Mouse (Mus musculus) CH12.LX (cell line): ENCODE results near the gene Slc25a19. TPM values are rescaled to one million over a fixed set of nuclear protein-coding genes. Genes with fewer than 3 reads are reported as not detected.

Source experiments
- DNase-seq: peaks from one replicate; pipeline ENCODE4 v3.0.0-alpha.2; 2013; ENCODE audit errors: extremely low read depth
- H3K27ac ChIP-seq: 2 replicates; pipeline ENCODE4 v1.5.1; 2012; ENCODE audit warnings: low read depth, mild to moderate bottlenecking, control low read depth, moderate library complexity; ENCODE audit not compliant: insufficient read depth
- H3K27me3 ChIP-seq: replicated peaks from 2 replicates; pipeline ENCODE3; 2012; ENCODE audit warnings: inconsistent platforms
- H3K36me3 ChIP-seq, 2 experiments: replicated peaks in 1 of 2; 2 replicates each; pipeline versions ENCODE3 to v1.6.1; 2012; ENCODE audit warnings: inconsistent platforms in 1 of 2, low read length in 1 of 2, mild to moderate bottlenecking in 1 of 2, mixed read lengths in 1 of 2, moderate library complexity in 1 of 2; ENCODE audit not compliant: control insufficient read depth in 1 of 2, insufficient read depth in 1 of 2
- H3K4me1 ChIP-seq, 2 experiments: 2 replicates each; pipeline ENCODE4 v1.6.1; 2012; ENCODE audit warnings: inconsistent platforms in 1 of 2, moderate library complexity in 1 of 2; ENCODE audit not compliant: insufficient read depth in 2 of 2, control insufficient read depth in 1 of 2
- H3K4me2 ChIP-seq: 2 replicates; pipeline ENCODE4 v1.6.1; 2012; ENCODE audit warnings: low read depth, mild to moderate bottlenecking, control low read depth; ENCODE audit not compliant: poor library complexity, insufficient read depth, severe bottlenecking
- H3K4me3 ChIP-seq, 3 experiments: fragments of 150-350 bp in 1 of 3; sonication (generic) in 1 of 3; replicated peaks in 1 of 3; 2 replicates each; pipeline versions ENCODE3 to v1.5.1; 2011 to 2012; ENCODE audit warnings: low read depth in 2 of 3, low read length in 2 of 3, mild to moderate bottlenecking in 2 of 3, moderate library complexity in 2 of 3, control low read depth in 1 of 3, improper control_type of control experiment in 1 of 3, inconsistent platforms in 1 of 3, mixed read lengths in 1 of 3; ENCODE audit not compliant: poor library complexity in 1 of 3
- H3K79me2 ChIP-seq: replicated peaks from 2 replicates; pipeline ENCODE4 v1.6.1; 2012; ENCODE audit warnings: mild to moderate bottlenecking, moderate library complexity; ENCODE audit not compliant: control insufficient read depth, poor library complexity, insufficient read depth, severe bottlenecking; ENCODE audit errors: extremely low read depth
- H3K9ac ChIP-seq: 2 replicates; pipeline ENCODE4 v1.6.1; 2012; ENCODE audit warnings: low read depth, mild to moderate bottlenecking, control low read depth, moderate library complexity; ENCODE audit not compliant: insufficient read depth
- H3K9me3 ChIP-seq: replicated peaks from 2 replicates; pipeline ENCODE3; 2012; ENCODE audit warnings: low read length, inconsistent platforms, mixed read lengths
- BHLHE40 ChIP-seq: IDR thresholded peaks from 2 replicates; pipeline ENCODE4 v1.6.1; 2011; ENCODE audit warnings: mild to moderate bottlenecking, low read depth, low read length, improper control_type of control experiment
- CHD1 ChIP-seq: IDR thresholded peaks from 2 replicates; pipeline ENCODE4 v1.6.1; 2012; ENCODE audit warnings: low read depth, low read length, improper control_type of control experiment, inconsistent platforms
- CHD2 ChIP-seq: IDR thresholded peaks from 2 replicates; pipeline ENCODE4 v1.6.1; 2011; ENCODE audit warnings: low read length, improper control_type of control experiment
- CTCF ChIP-seq, 2 experiments: IDR thresholded peaks in 1 of 2; conservative IDR thresholded peaks in 1 of 2; 2 replicates each; pipeline ENCODE4 v1.5.1; 2011 to 2012; ENCODE audit warnings: low read depth in 2 of 2, low read length in 2 of 2, improper control_type of control experiment in 1 of 2, inconsistent platforms in 1 of 2, mild to moderate bottlenecking in 1 of 2, moderate library complexity in 1 of 2
- E2F4 ChIP-seq: IDR thresholded peaks from 2 replicates; pipeline ENCODE4 v1.6.1; 2011; ENCODE audit warnings: low read depth, low read length, improper control_type of control experiment; ENCODE audit not compliant: insufficient replicate concordance
- ELF1 ChIP-seq: IDR thresholded peaks from 2 replicates; pipeline ENCODE4 v1.6.1; 2014; ENCODE audit warnings: low read depth, mild to moderate bottlenecking, inconsistent platforms, low read length, improper control_type of control experiment
- EP300 ChIP-seq: IDR thresholded peaks from 2 replicates; pipeline ENCODE4 v1.6.1; 2011; ENCODE audit warnings: low read length, improper control_type of control experiment
- ETS1 ChIP-seq: conservative IDR thresholded peaks from 2 replicates; pipeline ENCODE4 v1.6.1; 2012; ENCODE audit warnings: low read depth, mild to moderate bottlenecking, inconsistent platforms, low read length, improper control_type of control experiment, moderate library complexity
- GABPA ChIP-seq: IDR thresholded peaks from 2 replicates; pipeline ENCODE4 v1.6.1; 2012; ENCODE audit warnings: low read depth, low read length, improper control_type of control experiment, inconsistent platforms; ENCODE audit not compliant: insufficient replicate concordance
- HCFC1 ChIP-seq: IDR thresholded peaks from 2 replicates; pipeline ENCODE4 v1.6.1; 2012; ENCODE audit warnings: low read depth, mild to moderate bottlenecking, inconsistent platforms, low read length, improper control_type of control experiment
- IRF4 ChIP-seq: IDR thresholded peaks from 2 replicates; pipeline ENCODE4 v1.6.1; 2014; ENCODE audit warnings: low read depth, mild to moderate bottlenecking, inconsistent platforms, low read length, improper control_type of control experiment
- JUN ChIP-seq: IDR thresholded peaks from 2 replicates; pipeline ENCODE4 v1.6.1; 2011; ENCODE audit warnings: low read depth, mild to moderate bottlenecking, low read length, improper control_type of control experiment, moderate library complexity; ENCODE audit not compliant: insufficient read depth
- JUND ChIP-seq: conservative IDR thresholded peaks from 2 replicates; pipeline ENCODE4 v1.6.1; 2011; ENCODE audit warnings: low read depth, low read length, improper control_type of control experiment
- KAT2A ChIP-seq: IDR thresholded peaks from 2 replicates; pipeline ENCODE4 v1.6.1; 2012; ENCODE audit warnings: low read length, improper control_type of control experiment, inconsistent platforms; ENCODE audit not compliant: insufficient replicate concordance
- MAFK ChIP-seq: IDR thresholded peaks from 2 replicates; pipeline ENCODE4 v1.6.1; 2011; ENCODE audit warnings: low read length, improper control_type of control experiment; ENCODE audit not compliant: insufficient replicate concordance
- MAZ ChIP-seq: IDR thresholded peaks from 2 replicates; pipeline ENCODE4 v1.6.1; 2012; ENCODE audit warnings: low read depth, mild to moderate bottlenecking, inconsistent platforms, low read length, improper control_type of control experiment, moderate library complexity
- MEF2A ChIP-seq: IDR thresholded peaks from 2 replicates; pipeline ENCODE4 v1.6.1; 2014; ENCODE audit warnings: low read depth, mild to moderate bottlenecking, inconsistent platforms, low read length, improper control_type of control experiment, borderline replicate concordance
- MXI1 ChIP-seq: IDR thresholded peaks from 2 replicates; pipeline ENCODE4 v1.6.1; 2011; ENCODE audit warnings: mild to moderate bottlenecking, low read depth, low read length, improper control_type of control experiment
- MYC ChIP-seq: IDR thresholded peaks from 2 replicates; pipeline ENCODE4 v1.6.1; 2011; ENCODE audit warnings: low read depth, mild to moderate bottlenecking, improper control_type of control experiment, low read length
- NELFE ChIP-seq: IDR thresholded peaks from 2 replicates; pipeline ENCODE4 v1.6.1; 2011; ENCODE audit warnings: low read depth, low read length, improper control_type of control experiment
- NRF1 ChIP-seq: IDR thresholded peaks from 2 replicates; pipeline ENCODE4 v1.6.1; 2014; ENCODE audit warnings: low read depth, mild to moderate bottlenecking, inconsistent platforms, low read length, improper control_type of control experiment, moderate library complexity
- PAX5 ChIP-seq: IDR thresholded peaks from 2 replicates; pipeline ENCODE4 v1.6.1; 2012; ENCODE audit warnings: low read length, inconsistent platforms, mixed read lengths
- POLR2A ChIP-seq: IDR thresholded peaks from 2 replicates; pipeline ENCODE4 v1.6.1; 2011; ENCODE audit warnings: low read depth, mild to moderate bottlenecking, improper control_type of control experiment, low read length
- POLR2AphosphoS2 ChIP-seq: IDR thresholded peaks from 2 replicates; pipeline ENCODE4 v1.6.1; 2011; ENCODE audit warnings: low read depth, low read length, improper control_type of control experiment
- RAD21 ChIP-seq: IDR thresholded peaks from 2 replicates; pipeline ENCODE4 v1.6.1; 2011; ENCODE audit warnings: low read depth, mild to moderate bottlenecking, low read length, improper control_type of control experiment, moderate library complexity
- RCOR1 ChIP-seq: conservative IDR thresholded peaks from 2 replicates; pipeline ENCODE4 v1.6.1; 2012; ENCODE audit warnings: low read depth, mild to moderate bottlenecking, inconsistent platforms, low read length, improper control_type of control experiment
- SIN3A ChIP-seq: IDR thresholded peaks from 2 replicates; pipeline ENCODE4 v1.6.1; 2012; ENCODE audit warnings: low read length, improper control_type of control experiment, inconsistent platforms
- SMC3 ChIP-seq: IDR thresholded peaks from 2 replicates; pipeline ENCODE4 v1.6.1; 2011; ENCODE audit warnings: low read depth, low read length, improper control_type of control experiment
- TBP ChIP-seq: conservative IDR thresholded peaks from 2 replicates; pipeline ENCODE4 v1.6.1; 2011; ENCODE audit warnings: low read depth, low read length, improper control_type of control experiment
- TCF12 ChIP-seq: IDR thresholded peaks from 2 replicates; pipeline ENCODE4 v1.6.1; 2014; ENCODE audit warnings: low read depth, mild to moderate bottlenecking, inconsistent platforms, low read length, improper control_type of control experiment
- UBTF ChIP-seq: IDR thresholded peaks from 2 replicates; pipeline ENCODE4 v1.6.1; 2012; ENCODE audit warnings: low read depth, mild to moderate bottlenecking, inconsistent platforms, low read length, improper control_type of control experiment, moderate library complexity
- USF1 ChIP-seq: IDR thresholded peaks from 2 replicates; pipeline ENCODE4 v1.6.1; 2014; ENCODE audit warnings: low read depth, mild to moderate bottlenecking, inconsistent platforms, low read length, improper control_type of control experiment
- USF2 ChIP-seq: conservative IDR thresholded peaks from 2 replicates; pipeline ENCODE4 v1.6.1; 2011; ENCODE audit warnings: low read depth, low read length, improper control_type of control experiment
- ZC3H11A ChIP-seq: IDR thresholded peaks from 2 replicates; pipeline ENCODE4 v1.6.1; 2012; ENCODE audit warnings: low read depth, mild to moderate bottlenecking, inconsistent platforms, low read length, improper control_type of control experiment
- ZKSCAN1 ChIP-seq: IDR thresholded peaks from 2 replicates; pipeline ENCODE4 v1.6.1; 2012; ENCODE audit warnings: low read depth, inconsistent platforms, low read length, improper control_type of control experiment, borderline replicate concordance
- ZMIZ1 ChIP-seq: IDR thresholded peaks from 2 replicates; pipeline ENCODE4 v1.6.1; 2012; ENCODE audit warnings: low read depth, mild to moderate bottlenecking, inconsistent platforms, low read length, improper control_type of control experiment
- ZNF384 ChIP-seq: IDR thresholded peaks from 2 replicates; pipeline ENCODE4 v1.6.1; 2012; ENCODE audit warnings: low read depth, low read length, improper control_type of control experiment, inconsistent platforms
- dilution Hi-C: fragments of 300-500 bp; cut with MboI; formaldehyde crosslinking; loops from 2 replicates; pipeline ENCODE4 v1.14.3; 2020; ENCODE audit warnings: low sequenced_read_pairs; ENCODE audit not compliant: extremely low pct_unique_long_range_greater_than_20kb, extremely low pct_ligation_motif_present
- in situ Hi-C: fragments of 300-500 bp; cut with MboI; formaldehyde crosslinking; loops from 3 replicates; pipeline ENCODE4 v1.14.3; 2019; ENCODE audit warnings: low sequenced_read_pairs, low pct_ligation_motif_present, low pct_unique_long_range_greater_than_20kb, mixed read lengths
- polyA plus RNA-seq: library from polyadenylated mRNA; unstranded; fragments of >175 nt; gene quantifications from 2 replicates; pipeline ENCODE4 v1.2.1, GENCODE M21; 2012; ENCODE audit warnings: low read depth; ENCODE audit not compliant: insufficient read length
- total RNA-seq, 2 experiments: library from RNA; depleted of rRNA; stranded (reverse); fragments of 300-350 nt in 1 of 2; fragments of >200 nt in 1 of 2; gene quantifications; 2 replicates each; pipeline ENCODE4 v1.2.3; 2012 to 2014

Slc25a19 gene
- total RNA-seq (2012; rRNA removed) (277 and 312 TPM in 2 replicates), total RNA-seq (2014; rRNA removed) (278 and 294 TPM in 2 replicates), polyA plus RNA-seq (374 and 398 TPM in 2 replicates)

DNA sequence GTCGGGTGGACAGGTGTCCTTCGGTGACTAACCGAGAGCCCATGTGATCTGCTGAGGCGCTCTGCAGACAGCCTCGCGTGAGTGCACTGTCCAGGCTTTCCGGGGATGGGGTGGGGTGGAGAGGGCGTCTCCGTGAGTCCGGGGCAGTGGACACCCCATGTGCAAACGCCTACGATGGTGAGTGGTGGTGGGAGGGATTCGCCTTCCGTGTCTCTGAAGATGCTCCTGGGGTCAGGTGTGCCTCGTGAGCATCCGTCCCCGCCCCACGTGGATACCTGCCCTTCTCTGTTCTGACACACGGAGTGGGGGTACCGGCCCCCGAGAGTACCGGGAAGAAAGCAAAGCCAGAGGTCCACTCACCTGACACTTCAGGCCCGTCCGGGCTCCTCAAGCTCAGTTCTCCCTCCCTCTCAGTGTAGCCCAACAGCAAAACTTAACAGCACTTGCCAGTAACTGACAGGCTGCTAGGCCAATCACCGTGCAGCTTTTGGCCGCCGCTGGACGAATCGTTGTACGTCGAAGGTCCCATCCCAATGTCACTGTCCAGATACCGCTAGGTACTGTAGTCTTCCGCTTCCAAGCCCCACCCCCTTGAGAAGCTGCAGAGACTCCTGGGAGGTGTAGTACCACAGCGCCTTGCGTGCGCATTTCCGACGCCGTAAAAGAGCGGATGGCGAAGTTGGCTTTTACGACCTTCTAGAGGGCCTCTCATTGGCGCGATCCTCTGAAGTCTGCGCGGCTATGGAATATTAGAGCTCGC is at the start of gene Slc25a19:
Gene Slc25a19 (minus strand): TSS at position 591 of the 760 bp plus-strand sequence.
- peak within 1 kb of the TSS; percentile 92 for H3K9ac ChIP-seq
- peaks cover 31 to 55% of the 10 kb centered on the region in 2 experiments for H3K4me1 ChIP-seq
- H3K9me3 ChIP-seq, result no peaks in the 10 kb centered on the region
- peaks cover 24 to 33% of the 10 kb centered on the region in 2 experiments for H3K36me3 ChIP-seq
- peak within 1 kb of the TSS; percentile 65 for H3K27ac ChIP-seq
- peak within 1 kb of the TSS; percentile 87 for H3K4me2 ChIP-seq
- dilution Hi-C loops, result no loop called here
- H3K4me3 ChIP-seq, result peak within 1 kb of the TSS; percentile 78 to 97 (median 80)
- H3K27me3 ChIP-seq, result no peaks in the 10 kb centered on the region
- in situ Hi-C loops, result loop anchor here (25.0 kb wide), 1 partner anchor 784 kb away; the partner anchor contains the start of gene Rnf157
- H3K79me2 ChIP-seq, result peaks cover 50% of the 10 kb centered on the region
- DNase-seq, result peak; percentile 100
- TF ChIP-seq GABPA (peak; percentile 91; the same call in 1 of the 2 replicates), IRF4 (peak; percentile 81), MXI1 (peak; percentile 95), SMC3 (no peak), ELF1 (peak; percentile 97), SIN3A (peak; percentile 97), EP300 (peak; percentile 52; the same call in 1 of the 2 replicates), MAFK (no peak), POLR2AphosphoS2 (peak; percentile 92), CHD1 (no peak; the same call in 1 of the 2 replicates), TCF12 (peak; percentile 85), MEF2A (peak; percentile 81; the same call in 1 of the 2 replicates), ZMIZ1 (peak; percentile 98), ETS1 (peak; percentile 47; the same call in 1 of the 2 replicates), ZC3H11A (no peak), USF1 (peak; percentile 27; the same call in 1 of the 2 replicates), RCOR1 (0 out of 2 replicates have a peak, but pooled peaks have one; percentile 55), E2F4 (peak; percentile 91; the same call in 1 of the 2 replicates), UBTF (0 out of 2 replicates have a peak, but pooled peaks have one; percentile 33), MAZ (peak; percentile 78), JUND (0 out of 2 replicates have a peak, but pooled peaks have one; percentile 46), KAT2A (peak; percentile 100), TBP (peak; percentile 96), ZNF384 (peak; percentile 52), RAD21 (no peak; the same call in 1 of the 2 replicates), CTCF (conservative IDR thresholded peaks at IDR 0.05 in 1 of 2, IDR thresholded peaks at IDR 0.05 in 1 of 2; ENCODE audit: low read depth in 2 of 2, low read length in 2 of 2) (no peak), HCFC1 (peak; percentile 100), BHLHE40 (peak; percentile 69), PAX5 (no peak), CHD2 (peak; percentile 96), USF2 (no peak), NRF1 (peak; percentile 80), JUN (peak; percentile 15; the same call in 1 of the 2 replicates), NELFE (peak; percentile 94), ZKSCAN1 (no peak), POLR2A (peak; percentile 99), MYC (peak; percentile 90)
